Mouse (Mus musculus): Measurements from ENCODE around the gene Ggt1.
"Not testable (repeated sequence)": the region's sequence is repeated elsewhere in the genome, so short reads cannot be mapped to it uniquely, and the experiment has no call there.

Ggt1 gene

DNA sequence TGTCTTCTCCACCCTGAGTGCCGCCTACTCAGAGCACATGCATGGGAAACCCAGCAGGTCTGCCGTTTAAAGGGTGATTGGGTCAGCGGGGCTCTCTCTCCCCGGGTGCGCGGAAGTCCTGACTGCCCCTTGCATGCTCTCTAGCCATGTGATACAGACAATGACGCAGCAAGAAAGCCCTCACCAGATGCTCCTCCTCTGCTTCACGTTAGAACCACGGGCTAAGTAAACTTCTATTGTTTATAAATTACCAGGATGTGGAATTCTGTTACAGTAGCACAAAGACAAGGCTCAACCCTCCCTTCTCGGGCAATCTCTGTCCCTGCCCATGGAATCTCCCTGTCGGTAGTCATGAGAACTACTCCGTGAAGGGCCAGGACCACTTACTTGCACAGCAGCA, 10.2 kb upstream of the Ggt1 start:
- DNase-seq, result no peak

- DNase-seq, result no peak
Measured at GRCm38 (mm10) chr10:75552106-75552505, 9.3 kb upstream of the Ggt1 start.

- no peak for DNase-seq
Measured at GRCm38 (mm10) chr10:75552701-75553450, 8.5 kb upstream of the Ggt1 start.

GRCm38 (mm10) chr10:75554090-75554489, 7.3 kb upstream of the Ggt1 start:
- DNase-seq, result no peak

DNA sequence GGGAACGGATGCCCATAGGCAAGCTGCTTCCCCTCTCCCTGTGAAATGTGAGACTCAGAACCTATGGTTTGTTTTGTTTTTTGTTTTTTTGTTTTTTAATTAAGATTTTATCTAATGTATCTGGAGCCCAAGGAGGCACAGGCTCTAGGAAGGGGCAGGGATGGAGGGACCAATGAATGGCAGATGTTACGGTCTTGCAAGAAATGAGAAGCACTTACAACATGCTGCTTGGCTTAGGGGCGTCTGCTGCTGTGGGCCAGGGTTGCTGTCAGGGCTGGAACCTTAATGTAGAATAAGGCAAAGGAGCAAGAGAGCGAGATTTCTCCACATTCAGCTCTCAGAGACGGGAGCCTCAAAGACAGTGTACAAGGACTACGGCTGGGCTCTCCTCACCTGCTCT, 5.8 kb upstream of the Ggt1 start:
- no peak for DNase-seq

DNA sequence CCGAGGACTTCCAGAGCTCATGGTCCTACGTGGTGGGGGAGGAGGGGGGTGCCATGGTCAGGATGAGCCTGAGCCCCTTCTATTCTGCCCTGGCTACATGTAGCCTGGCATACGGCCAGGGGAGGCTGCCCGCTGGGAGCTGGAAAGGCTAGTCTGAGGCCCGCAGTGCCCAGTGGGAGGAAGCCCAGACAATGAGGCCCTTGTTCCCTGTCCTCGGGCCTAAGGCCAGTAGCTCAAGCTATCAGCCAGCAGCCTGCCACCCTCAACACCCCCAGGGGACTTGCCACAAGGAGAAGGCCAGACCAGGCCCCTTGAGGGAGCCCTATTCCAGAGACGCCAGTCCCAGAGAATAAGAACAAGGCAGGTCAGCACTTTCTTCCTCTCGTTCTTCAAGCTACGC, 5.4 kb upstream of the Ggt1 start:
- no peak for DNase-seq

- DNase-seq, result no peak
Measured at GRCm38 (mm10) chr10:75558515-75558914, 2.9 kb upstream of the Ggt1 start.

GRCm38 (mm10) chr10:75559041-75559675, 2.2 kb upstream of the Ggt1 start:
- DNase-seq, result no peak

DNA sequence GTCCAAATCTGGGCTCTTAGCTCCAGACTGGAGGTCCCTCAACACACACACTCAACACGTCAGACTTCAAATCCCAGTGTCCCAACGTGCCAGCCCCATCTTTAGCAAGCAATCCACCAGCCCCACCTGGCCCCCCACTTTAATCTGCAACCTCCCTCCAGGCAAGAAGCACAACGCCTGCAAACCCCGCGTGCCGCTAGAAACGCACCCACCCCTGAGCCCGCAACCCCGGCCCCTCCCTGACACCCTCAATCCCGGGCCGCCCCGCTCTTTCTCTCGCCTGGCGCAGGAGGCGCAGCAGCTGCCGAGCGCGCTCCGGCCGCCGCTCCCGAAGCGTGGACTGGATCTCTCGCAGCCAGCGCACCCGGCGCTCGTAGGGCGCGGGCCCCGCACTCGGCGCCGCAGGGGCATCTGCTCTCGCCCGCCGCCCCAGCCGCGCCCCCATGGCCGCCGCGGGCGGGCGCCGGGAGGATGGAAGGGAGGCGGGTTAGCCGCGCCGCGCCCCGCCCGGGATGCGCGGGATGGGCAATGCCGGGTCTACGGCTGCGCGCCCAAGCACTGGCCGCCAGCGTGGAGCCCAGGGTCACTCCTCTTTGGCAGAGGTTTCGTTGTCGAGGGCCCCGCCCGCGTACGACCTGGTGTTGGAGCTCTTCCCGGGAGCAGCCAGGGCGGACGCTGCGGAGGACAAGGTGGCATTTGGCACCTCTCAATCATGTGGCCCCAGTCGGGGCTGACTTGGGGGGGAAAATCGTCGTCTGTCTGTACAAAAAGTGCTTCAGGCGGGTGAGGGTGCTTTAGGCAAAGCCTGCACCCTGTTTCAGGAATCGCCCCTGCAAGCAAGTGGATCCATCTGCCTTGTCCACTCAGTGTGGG, 1.5 kb upstream of the Ggt1 start, which contains the start of gene Lrrc75b:
TSS of gene Lrrc75b (minus strand) at position 655 of the 873 bp plus-strand sequence.
- no peak for DNase-seq

GRCm38 (mm10) chr10:75560549-75560899, 880 bp upstream of the Ggt1 start:
- DNase-seq, result no peak

DNA sequence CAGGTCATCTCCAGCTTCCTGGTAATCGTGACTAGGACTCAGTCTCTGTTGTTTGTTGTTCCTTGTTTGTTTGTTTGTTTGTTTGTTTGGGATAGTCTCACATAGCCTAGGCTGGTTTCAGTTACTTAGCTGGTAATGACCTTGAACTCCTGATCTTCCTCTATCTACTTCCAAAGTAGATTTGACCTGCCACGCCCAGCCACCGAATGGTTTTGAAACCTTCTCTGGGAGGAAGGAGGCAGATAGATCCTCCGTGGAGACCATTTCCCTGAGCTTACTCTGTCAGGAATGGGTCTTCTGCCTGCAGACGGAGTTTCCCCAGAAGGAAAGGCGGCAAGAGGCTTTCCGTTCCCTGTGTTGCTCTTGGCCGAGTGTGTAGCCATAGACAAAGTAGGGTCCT, 1.2 kb downstream of the Ggt1 start:
- no peak for DNase-seq

GRCm38 (mm10) chr10:75564687-75565265, 3.4 kb downstream of the Ggt1 start:
- DNase-seq, result no peak

DNA sequence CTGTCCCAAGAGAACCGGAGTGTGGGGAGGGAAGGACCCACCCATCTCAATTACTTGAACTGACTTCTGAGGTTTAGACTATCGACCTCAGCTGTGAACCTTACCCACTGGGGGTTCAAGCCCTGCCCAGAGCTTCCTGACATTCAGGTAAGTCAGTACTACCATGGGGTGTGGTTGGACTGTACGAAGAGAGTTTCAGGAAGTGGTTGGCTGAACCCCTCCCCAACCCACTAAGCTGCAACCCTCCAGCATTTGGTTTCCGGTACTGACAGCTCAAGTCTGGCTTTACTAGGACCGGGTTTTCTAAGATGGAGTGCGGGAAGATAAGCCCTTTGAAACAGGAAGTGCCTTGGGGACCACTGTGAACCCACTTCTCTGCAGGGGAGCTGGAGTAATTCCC, 4.0 kb downstream of the Ggt1 start:
- peak; percentile 64 to 82 for DNase-seq

DNA sequence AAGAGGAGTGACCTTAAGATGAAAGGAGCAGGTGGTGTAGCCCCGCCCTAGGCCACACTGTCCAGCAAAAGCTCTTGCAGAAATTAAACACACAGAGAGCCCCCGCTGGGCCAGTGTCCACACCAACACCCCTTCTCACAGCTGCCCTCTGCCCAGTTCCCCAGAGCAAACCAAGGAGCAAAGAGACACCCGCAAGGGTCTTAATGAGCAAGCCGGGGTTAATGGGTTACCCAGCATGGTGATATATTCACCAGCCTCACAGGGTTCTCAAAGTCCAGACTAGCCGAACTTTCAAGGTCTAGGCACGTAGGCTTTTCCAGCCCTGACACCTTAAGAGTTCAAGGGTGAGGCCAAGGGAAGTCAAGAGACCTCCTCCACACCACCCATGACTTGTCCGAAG, 4.5 kb downstream of the Ggt1 start:
- DNase-seq, result no peak

- DNase-seq, result no peak
Measured at GRCm38 (mm10) chr10:75566321-75566720, 4.9 kb downstream of the Ggt1 start.

- not testable (repeated sequence) for DNase-seq
Measured at GRCm38 (mm10) chr10:75566765-75567164, 5.4 kb downstream of the Ggt1 start.

DNA sequence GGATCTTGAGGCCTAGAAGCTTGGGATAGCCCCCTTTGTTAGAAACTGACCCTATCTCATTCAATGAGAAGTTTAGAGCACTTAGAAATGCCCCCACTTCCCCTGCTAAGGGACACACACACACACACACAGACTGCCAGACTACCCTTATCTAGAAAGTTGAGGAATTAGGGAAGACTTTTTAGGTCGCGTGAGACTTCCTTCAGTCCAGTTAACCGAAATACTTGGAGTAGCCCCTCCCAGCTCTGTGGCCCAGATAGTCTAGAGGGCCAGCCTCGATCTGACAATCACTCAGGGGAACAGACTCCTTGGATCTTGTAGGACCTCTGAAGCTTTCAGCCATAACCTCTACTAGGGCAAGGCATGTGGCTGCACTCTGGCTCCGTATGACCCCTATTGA, 6.6 kb downstream of the Ggt1 start:
- DNase-seq, result no peak

GRCm38 (mm10) chr10:75568441-75568840, 7.0 kb downstream of the Ggt1 start:
- DNase-seq, result no peak

- DNase-seq, result no peak
Measured at GRCm38 (mm10) chr10:75568851-75569250, 7.4 kb downstream of the Ggt1 start.

GRCm38 (mm10) chr10:75570981-75571657, 9.7 kb downstream of the Ggt1 start:
- no peak for DNase-seq

DNA sequence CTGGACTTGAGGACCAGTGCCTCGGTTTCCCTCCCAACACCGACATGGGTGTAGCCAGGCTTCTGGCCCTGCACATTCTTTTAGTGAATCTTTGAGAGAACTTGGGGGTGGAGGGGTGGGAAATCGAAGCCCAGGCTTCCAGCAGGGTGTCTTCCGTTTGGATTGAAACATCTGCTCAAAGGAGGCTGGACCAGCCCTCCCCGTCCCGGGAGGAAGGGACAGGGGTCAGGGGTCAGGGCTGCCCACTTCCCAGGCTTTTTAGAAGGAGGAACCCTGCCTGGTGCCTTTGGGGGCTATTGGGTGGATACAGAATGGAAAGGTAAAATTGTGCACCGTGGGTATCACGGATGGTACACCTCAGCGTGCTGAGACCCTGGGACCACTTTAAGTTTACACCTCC, 10.5 kb downstream of the Ggt1 start:
- DNase-seq, result no peak

DNA sequence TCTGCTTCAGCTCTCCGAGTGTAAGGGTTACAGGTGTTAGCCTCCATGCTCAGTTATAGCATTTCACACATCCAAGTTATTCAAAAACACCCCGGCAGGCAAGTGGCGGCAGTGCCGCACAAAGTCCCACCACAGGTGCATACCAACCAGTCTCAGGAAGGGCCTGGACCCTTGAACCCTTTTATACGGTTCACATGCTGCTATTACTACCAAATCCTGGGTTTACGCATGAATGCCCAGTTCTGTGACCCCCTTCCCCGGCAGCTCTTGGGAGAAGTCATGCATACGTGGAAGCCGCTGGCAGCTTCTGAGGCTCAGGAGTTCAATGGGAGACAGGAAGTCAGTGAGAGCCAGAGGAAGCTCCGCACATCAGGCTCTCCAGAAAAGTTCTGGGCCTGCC, 11.8 kb downstream of the Ggt1 start:
- DNase-seq, result no peak

GRCm38 (mm10) chr10:75573965-75574364, 12.6 kb downstream of the Ggt1 start:
- no peak for DNase-seq

Data from thymus, adult 18-20 months (tissue).